Mouse (Mus musculus): ENCODE data around the gene 1110051M20Rik.

1110051M20Rik gene

DNA sequence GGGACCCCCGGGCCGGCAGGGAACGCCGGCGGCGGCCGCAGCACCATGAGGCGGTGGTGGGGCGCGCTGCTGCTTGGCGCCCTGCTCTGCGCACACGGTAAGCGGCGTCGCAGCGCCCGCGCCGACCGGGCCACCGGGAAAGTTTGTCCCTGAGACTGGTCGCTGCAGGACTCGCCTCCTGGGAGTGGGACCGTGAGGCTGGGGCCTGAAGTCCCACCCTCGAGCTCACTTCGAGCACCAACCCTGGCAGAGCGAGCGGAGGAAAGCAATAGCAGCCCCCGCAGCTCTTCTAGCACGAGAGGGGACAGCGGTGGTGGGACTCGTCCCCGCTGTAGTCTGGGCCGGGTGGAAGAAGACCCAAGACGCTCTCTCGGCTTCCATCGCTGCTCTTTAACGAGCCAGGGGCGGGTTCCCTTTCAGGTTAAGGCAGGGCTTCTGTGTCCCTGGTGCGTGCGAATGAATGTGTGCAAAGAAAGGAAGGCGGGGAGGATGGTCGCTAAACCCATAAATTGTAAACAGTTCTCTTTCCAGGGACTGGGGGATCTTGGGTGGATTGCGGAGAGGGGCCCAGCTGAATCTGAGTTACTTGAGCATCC is 13.2 kb upstream of the 1110051M20Rik start:
- peak; percentile 78 for DNase-seq (ENCODE audit: low read depth, low spot score)

DNA sequence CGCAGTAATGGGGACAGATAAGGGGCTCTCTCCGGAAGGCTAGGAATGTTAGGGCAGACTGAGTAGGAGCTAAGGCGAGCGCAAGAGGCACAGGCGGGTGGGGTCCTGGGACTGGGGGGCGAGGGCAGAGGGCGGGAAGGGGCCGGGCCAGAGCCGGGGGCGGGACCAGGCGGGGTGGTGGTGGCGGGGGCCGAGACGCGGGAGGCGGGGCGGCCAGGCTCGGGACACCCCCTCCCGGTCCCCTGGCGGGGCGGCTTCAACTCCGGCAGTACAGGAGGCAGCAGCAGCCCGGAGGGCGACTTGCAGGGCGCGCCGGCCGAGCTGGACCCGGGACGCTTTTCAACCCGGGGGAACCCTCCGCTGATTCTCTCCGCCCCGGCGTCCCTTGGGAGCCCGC is 12.8 kb upstream of the 1110051M20Rik start, which contains the start of gene Lrp4:
Gene Lrp4, plus strand, starts transcription at position 253 of the 397 bp plus-strand sequence.
- DNase-seq (ENCODE audit: low read depth, low spot score), result peak; percentile 59

DNA sequence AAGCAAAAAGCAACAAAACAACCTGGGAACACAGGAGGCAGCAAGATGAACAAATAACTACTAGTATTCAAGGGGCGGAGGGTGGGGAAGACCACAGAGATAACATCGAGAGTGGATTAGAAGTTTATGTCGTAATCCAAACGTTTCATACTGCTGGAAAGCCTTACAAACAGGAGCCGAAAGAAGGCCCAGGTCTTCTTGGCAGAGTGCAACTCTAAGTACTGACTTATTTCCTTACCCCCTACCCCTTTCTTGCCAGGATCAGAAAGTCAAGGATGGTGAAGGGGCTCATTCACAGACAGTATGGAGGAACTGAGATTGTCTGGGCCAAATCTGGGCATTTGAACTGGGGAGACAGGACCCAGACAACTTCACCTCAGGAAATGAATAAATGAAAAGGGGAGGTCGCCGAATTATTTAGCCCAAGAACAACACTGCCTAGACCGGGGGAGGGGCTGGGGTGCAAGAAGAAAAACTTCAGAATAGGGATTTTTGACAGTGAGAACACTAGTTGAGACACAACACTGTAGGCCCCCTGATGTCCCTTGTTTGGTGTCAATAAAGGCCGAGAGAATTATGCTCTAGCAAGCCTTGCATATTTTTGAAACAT is 12.1 kb upstream of the 1110051M20Rik start:
- no peak for DNase-seq (ENCODE audit: low read depth, low spot score)

DNA sequence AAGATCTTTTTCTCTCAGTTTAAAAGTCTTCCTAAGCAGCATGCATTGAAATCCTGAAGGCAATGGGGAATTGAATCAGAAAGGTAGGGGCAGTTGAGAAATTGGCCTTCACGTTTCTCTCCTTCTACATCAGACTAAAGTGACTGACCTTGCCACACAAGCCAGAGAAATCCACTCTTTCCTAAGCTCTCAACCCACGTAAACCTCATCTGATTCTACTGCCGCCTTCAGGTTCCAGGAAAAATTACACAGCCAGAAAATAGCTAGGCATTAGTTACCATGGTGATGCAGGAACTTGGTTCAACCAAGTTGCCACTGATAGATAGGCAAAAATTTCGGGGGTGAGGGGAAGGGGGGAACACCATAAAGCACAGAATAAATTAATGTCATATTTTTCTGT is 11.3 kb upstream of the 1110051M20Rik start:
- DNase-seq (ENCODE audit: low read depth, low spot score), result peak; percentile 89

DNA sequence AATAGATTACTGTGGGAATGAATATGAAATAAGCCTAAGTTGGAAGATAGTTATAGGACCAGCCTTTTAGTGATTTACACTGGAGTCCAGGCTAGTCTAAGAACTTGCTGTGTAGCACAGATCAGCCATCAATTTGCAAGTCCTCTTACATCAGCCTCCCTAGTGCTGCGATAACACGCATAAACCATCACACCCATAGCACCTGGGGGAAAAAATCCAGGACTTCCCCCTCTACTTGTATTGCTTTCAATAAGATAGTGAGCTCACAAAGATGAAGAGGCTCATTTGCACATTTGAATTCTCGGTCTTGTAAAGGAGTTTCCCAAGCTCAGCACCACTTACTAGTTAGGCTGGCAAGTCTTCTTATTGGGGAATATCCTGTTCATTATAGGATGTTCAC is 9.9 kb upstream of the 1110051M20Rik start:
- no peak for DNase-seq (ENCODE audit: low read depth, low spot score)

DNA sequence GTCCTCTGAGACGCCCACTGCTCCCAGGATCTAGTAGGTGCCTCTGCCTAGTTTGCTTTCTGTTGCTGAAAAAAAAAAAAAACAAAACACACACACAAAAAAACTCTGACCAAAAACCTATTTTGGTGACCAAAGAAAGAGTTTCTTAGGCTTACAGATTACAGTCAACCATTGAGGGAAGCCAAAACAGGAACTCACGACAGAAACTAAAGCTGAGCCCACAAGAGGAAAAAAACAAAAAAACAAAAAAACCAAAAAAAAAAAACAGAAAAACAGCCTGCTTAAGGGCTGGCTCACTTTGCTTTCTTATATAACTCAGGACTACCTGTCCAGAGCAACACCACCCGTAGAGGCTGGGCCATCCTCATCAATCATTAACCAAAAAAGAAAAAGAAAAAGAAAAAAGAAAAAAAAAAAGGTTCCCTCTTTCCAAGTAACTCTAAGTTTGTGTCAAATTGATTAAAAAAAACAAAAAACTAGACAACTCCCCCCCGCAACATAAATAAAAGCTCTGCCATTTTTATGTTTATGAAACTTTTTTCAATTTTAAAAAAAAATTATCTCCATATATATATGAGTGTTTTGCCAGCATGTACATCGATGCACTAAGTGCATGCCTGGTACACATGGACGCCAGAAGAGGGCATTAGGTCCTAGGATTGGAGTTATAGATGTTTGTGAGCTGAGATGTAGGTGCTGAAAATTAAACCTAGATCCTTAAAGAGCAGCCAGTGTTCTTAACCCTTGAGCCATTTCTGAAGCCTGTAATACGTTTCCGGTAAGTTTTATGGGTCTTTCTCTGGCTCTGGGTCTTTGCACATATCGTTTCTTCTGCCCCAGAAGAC is 8.9 kb upstream of the 1110051M20Rik start:
- no peak for DNase-seq (ENCODE audit: low read depth, low spot score)

DNA sequence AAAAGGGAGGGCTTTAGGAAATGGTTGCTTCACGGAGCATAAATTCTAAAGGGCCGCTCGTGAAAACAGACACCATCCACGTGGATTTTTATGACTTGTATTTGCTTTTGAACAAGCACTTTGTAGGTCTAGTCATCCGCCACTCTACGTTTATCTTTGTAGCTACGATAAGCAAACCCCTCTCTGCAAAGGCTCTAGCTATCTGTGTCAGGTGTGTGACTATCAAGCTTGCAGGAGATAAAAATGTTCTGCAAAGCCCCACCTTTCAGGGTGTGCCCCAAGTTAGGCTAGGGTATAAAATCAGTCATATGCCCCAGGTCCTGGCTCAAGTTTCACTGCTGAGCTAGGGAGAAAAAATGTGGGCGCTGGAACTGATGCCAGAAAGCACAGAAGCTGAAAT is 8.2 kb upstream of the 1110051M20Rik start:
- no peak for DNase-seq (ENCODE audit: low read depth, low spot score)

DNA sequence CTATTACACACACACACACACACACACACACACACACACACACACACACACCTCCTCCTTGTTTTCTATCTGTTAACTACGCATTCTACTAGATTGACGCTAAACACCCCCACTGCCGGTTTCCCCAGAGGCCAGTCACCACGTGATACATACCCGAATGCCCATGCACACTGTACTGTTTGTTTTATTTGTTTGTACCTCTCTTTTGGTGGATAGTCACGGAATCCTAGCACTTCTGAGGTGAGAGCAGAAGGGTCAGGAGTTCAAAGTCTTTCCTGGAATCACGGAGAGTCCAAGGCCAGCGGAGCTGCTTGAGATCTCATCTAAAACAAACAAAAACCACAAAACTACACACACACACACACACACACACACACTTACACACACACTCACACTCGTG is 5.8 kb upstream of the 1110051M20Rik start:
- no peak for DNase-seq (ENCODE audit: low read depth, low spot score)

DNA sequence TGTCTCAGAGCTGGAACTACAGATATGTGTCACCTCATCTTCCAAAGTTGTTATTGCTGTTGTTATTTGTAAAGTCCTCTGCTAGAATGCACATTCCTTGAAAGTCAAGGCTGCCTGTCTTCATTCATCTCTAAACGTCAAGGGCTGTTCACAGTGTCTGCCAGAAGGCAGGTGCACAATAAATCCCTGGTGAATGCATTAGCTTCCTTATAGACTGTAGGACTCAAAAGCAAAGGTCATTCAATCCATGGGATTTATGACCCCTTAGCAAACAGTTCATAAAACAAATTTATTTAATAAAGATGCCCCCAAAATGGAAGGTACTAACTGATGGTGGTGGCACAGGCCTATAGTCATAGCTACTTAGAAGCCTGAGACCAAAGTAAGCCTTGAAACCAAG is 5.2 kb upstream of the 1110051M20Rik start:
- no peak for DNase-seq (ENCODE audit: low read depth, low spot score)

DNA sequence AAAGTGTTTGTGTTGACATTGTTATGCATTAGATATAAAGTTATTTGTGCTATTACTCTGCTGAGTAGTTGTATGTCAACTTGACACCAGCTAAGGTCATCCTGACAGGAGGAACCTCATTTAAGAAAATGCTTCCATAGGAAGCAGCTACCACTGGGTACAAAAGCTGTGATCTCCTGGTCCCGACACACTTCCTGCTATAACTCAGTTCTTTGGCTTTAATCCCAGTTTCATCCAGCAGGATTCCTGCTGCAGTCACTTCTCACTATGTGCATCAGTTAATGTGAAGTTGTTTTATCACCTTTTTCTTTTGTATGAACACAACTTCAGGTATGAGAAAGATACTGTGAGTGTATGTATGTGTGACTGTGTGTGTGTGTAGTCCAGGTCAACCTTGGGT is 2.3 kb downstream of the 1110051M20Rik start:
- DNase-seq (ENCODE audit: low read depth, low spot score), result no peak

DNA sequence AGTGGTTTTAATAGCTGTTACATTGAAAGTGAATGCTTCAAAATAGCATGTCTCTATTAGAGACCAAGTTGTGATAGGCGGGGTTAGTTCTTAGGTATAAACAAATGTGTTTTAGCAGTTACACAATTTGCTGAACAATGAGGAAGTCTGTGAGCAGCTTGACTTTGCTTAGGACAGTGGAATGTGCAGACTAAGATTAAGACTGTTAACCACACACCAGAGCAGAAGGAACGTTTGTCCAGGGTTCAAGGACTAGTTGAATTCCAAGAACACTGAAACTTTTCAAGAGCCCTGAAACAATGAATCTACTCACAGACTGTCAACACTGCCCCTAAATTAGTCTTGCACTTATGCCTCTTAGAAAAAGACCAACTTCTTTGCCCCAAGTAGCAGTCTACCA is 2.8 kb downstream of the 1110051M20Rik start:
- no peak for DNase-seq (ENCODE audit: low read depth, low spot score)

DNA sequence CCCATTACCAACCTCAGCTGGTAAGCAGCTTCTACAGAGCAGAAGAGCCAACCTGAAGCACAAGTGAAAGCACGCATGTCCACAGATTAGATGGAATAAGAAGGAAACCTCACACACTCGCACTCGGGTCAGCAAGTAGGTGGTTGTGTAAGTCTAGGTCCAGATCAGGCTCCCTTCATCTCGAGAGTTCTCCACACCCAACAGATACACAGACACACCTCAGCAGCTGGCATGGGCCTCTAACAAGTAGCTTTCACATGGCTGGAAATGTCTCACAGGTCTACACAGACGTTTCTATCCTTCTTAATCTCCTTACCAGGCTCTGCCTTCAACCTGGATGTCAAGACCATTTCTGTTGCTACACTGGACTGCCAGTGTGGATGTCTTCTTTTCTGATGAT is 3.8 kb downstream of the 1110051M20Rik start:
- no peak for DNase-seq (ENCODE audit: low read depth, low spot score)

DNA sequence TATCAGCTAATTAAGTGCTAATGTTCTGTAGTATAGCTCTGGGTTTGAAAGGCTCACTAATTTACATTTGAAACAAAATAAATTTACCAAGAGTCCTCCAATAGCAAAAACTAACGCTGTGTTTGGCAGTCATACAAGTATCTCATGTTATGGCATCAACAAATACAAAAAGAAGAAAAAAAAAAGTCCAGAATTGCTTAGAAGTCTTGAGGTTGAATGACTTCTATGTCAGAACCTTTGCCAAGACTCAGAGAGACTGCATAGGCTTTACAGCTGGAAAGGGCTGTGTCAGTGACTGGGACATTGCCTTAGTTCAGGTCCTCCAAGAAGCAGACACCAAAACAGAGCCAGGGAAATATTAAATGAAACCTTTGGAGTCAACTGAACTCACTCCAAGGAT is 4.6 kb downstream of the 1110051M20Rik start:
- no peak for DNase-seq (ENCODE audit: low read depth, low spot score)

DNA sequence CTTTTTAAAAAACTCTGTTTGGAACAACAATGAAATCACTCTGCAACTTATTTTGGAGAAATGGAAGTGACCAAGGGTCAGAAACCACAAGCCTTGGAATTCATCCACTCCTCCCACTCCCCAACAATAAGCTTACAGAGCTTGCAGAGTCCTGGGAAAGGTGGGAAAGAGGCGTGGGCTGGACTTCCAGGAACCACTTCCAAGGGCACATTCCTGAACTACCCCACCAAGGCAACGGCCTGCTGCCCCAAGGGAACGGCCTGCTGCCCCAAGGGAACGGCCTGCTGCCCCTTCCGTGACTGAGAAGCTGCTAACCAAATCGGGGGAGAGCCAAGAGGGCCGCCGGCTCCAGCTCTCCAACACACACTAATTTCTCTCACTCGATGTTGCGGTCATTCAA is 5.2 kb downstream of the 1110051M20Rik start:
- peak; percentile 81 for DNase-seq (ENCODE audit: low read depth, low spot score)

DNA sequence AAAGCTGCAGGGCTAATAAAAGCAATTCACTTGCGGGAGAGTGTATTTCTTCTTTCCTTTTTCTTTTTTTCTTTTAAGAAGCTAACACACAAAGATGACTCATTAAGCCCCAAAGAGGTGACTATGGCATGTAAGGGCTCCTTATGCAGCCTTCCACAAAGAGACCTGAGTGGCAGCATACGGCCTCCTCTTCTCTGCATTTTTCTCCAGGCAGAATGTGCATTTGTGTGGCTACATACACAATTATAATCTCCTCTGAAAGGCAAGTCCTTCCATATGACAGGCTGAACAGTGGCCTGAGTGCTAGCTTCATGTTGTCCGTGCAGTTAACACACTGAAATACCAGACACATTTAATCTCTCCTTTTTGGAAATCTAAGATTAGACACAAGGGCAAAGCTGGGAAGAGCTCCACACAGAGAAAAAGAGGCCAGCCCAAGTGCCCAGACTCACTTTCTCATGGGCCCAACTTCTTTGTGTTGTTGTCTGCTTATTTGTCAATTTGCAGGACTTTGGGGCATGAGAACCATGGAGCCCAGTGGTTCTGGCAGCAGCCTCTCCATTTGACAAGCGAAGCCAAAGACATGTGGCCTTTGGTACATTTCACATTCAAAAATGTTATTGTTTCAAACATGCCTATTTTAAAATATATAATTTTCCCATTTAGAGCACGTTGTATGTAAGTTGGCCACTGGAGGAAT is 7.2 kb downstream of the 1110051M20Rik start:
- DNase-seq (ENCODE audit: low read depth, low spot score), result no peak

DNA sequence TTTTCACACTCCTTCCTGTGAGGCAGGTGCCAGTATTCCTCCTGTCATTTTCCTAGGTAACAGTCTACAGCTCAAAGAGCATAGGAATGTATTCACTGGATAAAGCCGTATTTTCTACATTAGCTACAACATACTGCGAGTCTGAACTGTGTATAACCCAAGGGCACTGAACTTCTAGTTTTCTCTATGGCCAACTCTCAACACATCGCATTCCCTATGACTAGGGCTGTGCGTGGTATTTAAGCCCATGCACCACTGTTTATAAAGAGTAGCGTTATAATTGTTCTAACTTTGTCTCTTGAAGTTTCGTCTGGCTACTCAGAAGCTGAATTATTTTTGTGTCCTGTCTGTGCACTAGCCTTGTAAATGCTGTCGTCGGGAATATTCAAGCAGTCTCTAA is 7.8 kb downstream of the 1110051M20Rik start:
- no peak for DNase-seq (ENCODE audit: low read depth, low spot score)

DNA sequence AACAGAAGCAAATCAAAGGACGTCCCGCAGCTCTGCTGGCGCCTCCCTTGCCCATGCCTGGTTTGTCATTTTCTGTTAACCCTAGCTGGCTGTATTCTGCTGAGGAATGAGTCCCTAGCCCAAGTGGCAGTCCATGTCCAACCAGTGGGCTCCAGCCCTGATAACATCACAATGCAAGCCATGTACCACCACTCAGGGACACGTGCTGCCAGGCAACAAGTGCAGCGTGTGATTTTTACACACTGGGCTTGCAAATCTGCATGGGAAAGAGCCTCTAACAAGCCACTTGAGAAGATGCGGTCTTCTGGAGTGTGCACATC is 13.9 kb downstream of the 1110051M20Rik start:
- DNase-seq (ENCODE audit: low read depth, low spot score), result peak; percentile 49

DNA sequence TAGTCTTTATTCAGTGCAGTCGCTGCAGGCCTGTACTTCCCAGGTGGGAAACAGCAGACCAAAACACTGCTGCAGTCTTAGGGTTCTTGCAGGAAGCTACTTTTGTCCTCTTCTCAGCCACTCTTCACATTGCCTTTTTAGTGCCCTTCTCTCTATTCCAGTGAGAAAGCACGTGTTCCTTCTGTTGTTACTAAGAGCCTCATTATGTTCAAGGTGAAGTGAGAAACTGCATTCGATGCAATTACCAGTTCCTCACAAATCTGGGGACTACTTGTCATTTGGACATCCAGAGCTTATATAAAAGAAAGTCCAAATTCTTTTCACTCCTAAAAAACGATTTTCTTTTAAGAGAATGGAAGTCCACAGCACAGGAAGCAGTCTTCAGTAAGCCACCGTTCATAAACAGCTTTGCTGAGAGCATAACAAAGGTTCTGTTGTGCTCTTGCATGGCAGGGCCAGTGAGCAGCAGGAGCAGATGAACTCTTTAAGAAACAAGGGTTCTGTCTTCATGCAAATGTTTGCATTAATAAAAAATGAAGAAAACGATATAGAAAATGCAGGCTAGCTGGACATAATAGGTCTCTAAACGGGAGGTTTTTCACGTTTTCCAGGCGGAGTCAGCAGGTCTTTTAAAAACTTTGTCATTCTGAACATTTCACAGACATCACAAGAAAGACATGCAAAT is 14.4 kb downstream of the 1110051M20Rik start:
- DNase-seq (ENCODE audit: low read depth, low spot score), result peak; percentile 51

DNA sequence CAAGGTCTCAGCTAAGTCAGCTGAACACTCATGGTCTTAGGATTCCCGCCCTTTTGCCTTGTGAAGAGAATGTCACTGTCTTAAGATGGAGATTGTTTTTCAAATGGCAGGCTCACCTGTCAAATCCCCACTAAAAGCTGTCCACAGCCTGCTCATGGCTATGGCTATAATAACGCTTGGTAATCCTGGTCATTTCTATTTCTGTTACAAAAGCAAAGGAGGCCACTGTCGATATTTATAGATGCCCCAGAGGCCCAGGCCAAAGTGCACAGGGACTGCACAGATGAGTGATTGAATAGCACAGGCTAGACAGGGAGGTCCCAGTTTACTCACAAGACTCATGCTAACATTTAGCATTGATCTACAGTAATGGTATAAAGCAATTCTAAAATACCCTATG is 15.4 kb downstream of the 1110051M20Rik start:
- DNase-seq (ENCODE audit: low read depth, low spot score), result no peak

DNA sequence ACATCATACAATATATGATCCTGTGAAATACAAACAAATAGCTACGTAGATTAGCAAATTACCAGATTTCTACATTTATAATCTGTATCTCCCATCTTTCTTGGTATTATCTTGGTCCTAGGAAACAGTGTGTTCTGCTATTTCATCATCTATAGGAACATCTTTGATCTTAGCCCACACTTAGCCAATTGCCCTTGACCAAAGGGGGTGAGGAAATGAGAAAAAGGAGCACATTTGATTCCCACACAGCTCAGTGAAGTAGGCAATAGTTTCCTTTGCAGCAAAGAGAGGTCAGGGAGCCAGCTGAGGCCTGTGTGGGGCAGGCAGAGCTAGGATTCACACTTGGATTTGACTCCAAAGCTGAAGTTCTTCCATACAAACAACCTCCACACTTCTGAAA is 18.2 kb downstream of the 1110051M20Rik start:
- DNase-seq (ENCODE audit: low read depth, low spot score), result no peak

DNA sequence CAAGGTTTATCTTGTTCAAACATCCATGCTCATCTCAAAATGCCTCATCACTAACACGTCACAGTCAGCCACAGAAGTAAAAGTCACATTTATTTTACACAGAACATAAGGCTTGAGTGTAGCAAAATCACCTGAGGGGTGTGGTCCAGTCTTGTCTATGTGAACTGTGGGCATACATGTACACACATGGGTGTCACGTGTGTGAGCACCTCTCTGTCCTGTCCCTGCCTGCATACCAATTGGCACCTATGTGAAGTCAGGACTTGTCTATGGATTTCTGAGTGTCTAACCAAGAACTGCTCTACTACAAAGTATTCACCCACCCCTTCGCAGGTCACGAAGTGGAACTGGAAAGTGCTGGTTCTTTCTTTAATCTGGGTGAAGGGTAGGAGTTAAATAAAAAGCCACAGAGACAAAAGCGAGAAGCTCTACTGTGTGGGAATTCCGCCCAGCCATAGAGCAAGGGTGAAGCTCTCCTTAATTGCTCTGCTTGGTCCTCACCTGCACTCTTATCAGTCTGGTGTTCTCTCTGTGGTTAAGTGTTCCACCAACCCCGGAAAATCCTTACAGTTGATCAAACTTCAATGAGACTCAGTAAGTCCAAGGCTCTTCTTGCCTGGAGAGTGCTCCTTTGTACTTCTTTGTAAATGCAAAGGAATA is 20.3 kb downstream of the 1110051M20Rik start:
- DNase-seq (ENCODE audit: low read depth, low spot score), result no peak

Data from R1 (cell line).